Mouse (Mus musculus): ENCODE measurements around the gene Olfr215.

- no peak for TF ChIP-seq TAL1 (IDR thresholded peaks at IDR 0.05; ENCODE audit: low read length)
- TF ChIP-seq GATA1 (IDR thresholded peaks at IDR 0.05; ENCODE audit: low read length): no peak
Observed at GRCm38 (mm10) chr6:116542500-116542899, 41.5 kb downstream of the Olfr215 start.
